Mouse (Mus musculus): ENCODE data around the gene Stat5a.

The Stat5a gene

GRCm38 (mm10) chr11:100904580-100905351 is 45.6 kb downstream of the Stat5a start:
- DNase-seq, result no peak

GRCm38 (mm10) chr11:100905929-100906328 is 46.8 kb downstream of the Stat5a start:
- no peak for DNase-seq

- no peak for DNase-seq
These were observed 47.7 kb downstream of the Stat5a start for GRCm38 (mm10) chr11:100906885-100907284.

- DNase-seq, result no peak
These were observed 49.0 kb downstream of the Stat5a start for GRCm38 (mm10) chr11:100908112-100908511.

- no peak for DNase-seq
These were observed 49.4 kb downstream of the Stat5a start for GRCm38 (mm10) chr11:100908567-100908966.

- DNase-seq, result no peak
These were observed 53.4 kb downstream of the Stat5a start for GRCm38 (mm10) chr11:100912401-100913155.

GRCm38 (mm10) chr11:100914415-100914814 is 55.3 kb downstream of the Stat5a start:
- DNase-seq, result no peak

GRCm38 (mm10) chr11:100915063-100915462 is 55.9 kb downstream of the Stat5a start:
- no peak for DNase-seq

GRCm38 (mm10) chr11:100916432-100916971 is 57.4 kb downstream of the Stat5a start:
- DNase-seq, result no peak

GRCm38 (mm10) chr11:100918007-100918406 is 58.9 kb downstream of the Stat5a start:
- DNase-seq, result no peak

- no peak for DNase-seq
These were observed 61.9 kb downstream of the Stat5a start for GRCm38 (mm10) chr11:100920887-100921624.

GRCm38 (mm10) chr11:100924386-100924919 is 65.3 kb downstream of the Stat5a start:
- no peak for DNase-seq

GRCm38 (mm10) chr11:100927386-100927785 is 68.2 kb downstream of the Stat5a start:
- no peak for DNase-seq

- DNase-seq, result no peak
These were observed 71.5 kb downstream of the Stat5a start for GRCm38 (mm10) chr11:100930611-100931010.

GRCm38 (mm10) chr11:100931254-100931921 is 72.2 kb downstream of the Stat5a start:
- DNase-seq, result no peak

Measured in retina, postnatal 1 day (tissue).